13 mouse cellular contexts compared by ENCODE assay signal in the genomic region with DNA sequence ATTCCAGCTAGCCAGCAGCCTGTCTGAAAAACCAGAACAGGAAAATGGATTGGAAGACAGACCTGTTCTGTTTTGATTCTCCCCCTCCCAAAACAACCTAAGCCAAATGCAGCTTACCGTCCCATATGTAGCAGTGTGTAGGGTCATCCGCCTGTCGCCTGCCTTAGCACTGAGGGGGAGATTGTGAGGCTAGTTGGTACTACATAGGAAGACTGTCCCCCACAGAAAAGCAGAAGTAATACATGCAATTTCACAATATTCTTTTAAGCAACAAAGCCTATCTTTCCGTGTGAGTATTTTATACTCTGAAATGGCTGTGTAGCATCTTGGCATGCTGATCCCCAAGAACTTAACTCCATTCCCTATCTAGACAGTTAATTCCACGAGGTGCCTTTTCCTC. TPM values are rescaled to one million over a fixed set of nuclear protein-coding genes. Genes with fewer than 3 reads are reported as not detected.
DNase-seq lines count a peak whose midpoint lies in the region; ATAC-seq lines count a peak whose summit lies in the region.
"Had no signal": no experiment of that assay in that cellular context is flagged by ENCODE, and none has a peak within 500 bp of the region (broad histone marks: within the 10 kb centered on the region; RNA-seq: fewer than 3 reads in every experiment).

No protein-coding gene starts in this region.

- intact Hi-C loops in heart, postnatal 10 days (cut with DNase I) = no loop called here

- no peaks in the 10 kb centered on the region for H3K27me3 ChIP-seq in heart, embryonic 13.5 days (replicated peaks)
- H3K27me3 ChIP-seq in midbrain, embryonic 10.5 days (ENCODE audit: low read depth, poor library complexity, severe bottlenecking) = no peaks in the 10 kb centered on the region
- H3K27me3 ChIP-seq in midbrain, embryonic 14.5 days (ENCODE audit: control insufficient read depth, insufficient read depth, low read length) = no peaks in the 10 kb centered on the region
- H3K27me3 ChIP-seq: embryonic facial prominence, embryonic 12.5 days; hindbrain, embryonic 15.5 days had no signal

- no peak for ATAC-seq in heart, embryonic 13.5 days (ENCODE audit: extremely low read depth, insufficient number of reproducible peaks, low FRiP score, low TSS enrichment)
- ATAC-seq in midbrain, embryonic 14.5 days (ENCODE audit: low FRiP score, low TSS enrichment) = no peak
- ATAC-seq in monocyte, adult 5-6 weeks (replicated peaks; ENCODE audit: insufficient number of reproducible peaks, low FRiP score, low TSS enrichment, poor library complexity, severe bottlenecking) = peak; percentile 78
- ATAC-seq: forebrain, embryonic 16.5 days had no signal

- H3K4me1 ChIP-seq in heart, embryonic 13.5 days = peaks cover 72% of the 10 kb centered on the region
- H3K4me1 ChIP-seq in midbrain, embryonic 10.5 days = peaks cover 24% of the 10 kb centered on the region
- H3K4me1 ChIP-seq in midbrain, embryonic 14.5 days (ENCODE audit: control insufficient read depth, insufficient read depth, low read length) = no peaks in the 10 kb centered on the region
- H3K4me1 ChIP-seq in brown adipose tissue, adult 24 weeks (ENCODE audit: control insufficient read depth, insufficient read depth, insufficient read length, low read length) = peaks cover 10% of the 10 kb centered on the region

- peak overlapping the region; percentile 51 for H3K27ac ChIP-seq in heart, embryonic 13.5 days (replicated peaks)
- H3K27ac ChIP-seq in midbrain, embryonic 10.5 days (replicated peaks) = peak overlapping the region; percentile 49; the same call in 1 of the 2 replicates
- H3K27ac ChIP-seq in midbrain, embryonic 14.5 days (replicated peaks; ENCODE audit: low read depth, low read length) = no peak overlapping the region
- peak overlapping the region; percentile 37; the same call in 1 of the 2 replicates for H3K27ac ChIP-seq in brown adipose tissue, adult 24 weeks (replicated peaks; ENCODE audit: low read depth, low read length)
- H3K27ac ChIP-seq: embryonic facial prominence, embryonic 12.5 days; hindbrain, embryonic 15.5 days had no signal

- H3K4me3 ChIP-seq in heart, embryonic 13.5 days = no peak overlapping the region
- no peak overlapping the region for H3K4me3 ChIP-seq in midbrain, embryonic 10.5 days
- no peak overlapping the region for H3K4me3 ChIP-seq in midbrain, embryonic 14.5 days (replicated peaks; ENCODE audit: low read depth, low read length)
- no peak overlapping the region for H3K4me3 ChIP-seq in brown adipose tissue, adult 24 weeks (ENCODE audit: insufficient read depth, low read depth, low read length)
- H3K4me3 ChIP-seq: embryonic facial prominence, embryonic 12.5 days; hindbrain, embryonic 15.5 days had no signal

- H3K9me3 ChIP-seq in heart, embryonic 13.5 days = no peaks in the 10 kb centered on the region
- H3K9me3 ChIP-seq in midbrain, embryonic 10.5 days (replicated peaks) = no peaks in the 10 kb centered on the region
- H3K9me3 ChIP-seq in midbrain, embryonic 14.5 days (ENCODE audit: control insufficient read depth, low read length) = no peaks in the 10 kb centered on the region
- H3K9me3 ChIP-seq: embryonic facial prominence, embryonic 12.5 days; hindbrain, embryonic 15.5 days had no signal

- 58% methylated on average over 5 of the region's 5 CpGs for WGBS in heart, embryonic 13.5 days
- 87% methylated on average over 5 of the region's 5 CpGs for WGBS in midbrain, embryonic 10.5 days
- WGBS in midbrain, embryonic 14.5 days = 83% methylated on average over 5 of the region's 5 CpGs

- no peak for DNase-seq in heart, postnatal 10 days
- no peak for DNase-seq in midbrain, embryonic 10.5 days (ENCODE audit: low spot score)
- DNase-seq in midbrain, embryonic 14.5 days = no peak
- no peak for DNase-seq in right cerebral cortex, postnatal 4 days
- no peak for DNase-seq in lung, adult 18-20 months
- DNase-seq: kidney, postnatal 10 days; lung, postnatal 10 days had no signal

- H3K36me3 ChIP-seq in heart, embryonic 13.5 days = peaks cover 24% of the 10 kb centered on the region
- H3K36me3 ChIP-seq in midbrain, embryonic 10.5 days = peaks cover 24% of the 10 kb centered on the region
- H3K36me3 ChIP-seq in midbrain, embryonic 14.5 days (ENCODE audit: control insufficient read depth, insufficient read depth, low read length) = peaks cover 9% of the 10 kb centered on the region; the same call in 1 of the 2 replicates
- H3K36me3 ChIP-seq: embryonic facial prominence, embryonic 12.5 days; hindbrain, embryonic 15.5 days had no signal

- peak overlapping the region; percentile 62 for H3K9ac ChIP-seq in heart, embryonic 13.5 days
- H3K9ac ChIP-seq in midbrain, embryonic 14.5 days (replicated peaks; ENCODE audit: low read length) = no peak overlapping the region
- H3K9ac ChIP-seq: embryonic facial prominence, embryonic 12.5 days; hindbrain, embryonic 15.5 days had no signal

- no peak overlapping the region for H3K4me2 ChIP-seq in heart, embryonic 13.5 days
- no peak overlapping the region for H3K4me2 ChIP-seq in midbrain, embryonic 14.5 days (ENCODE audit: low read length)
- H3K4me2 ChIP-seq: embryonic facial prominence, embryonic 12.5 days; hindbrain, embryonic 15.5 days had no signal

RNA-seq across cellular contexts. Expression of a gene that starts 44.7 kb away (rescaled TPM):
- 233 and 270 TPM in 2 replicates for polyA plus RNA-seq in heart, embryonic 13.5 days (2015; fragmentation: Nextera tagmentation; extraction: Ambion mirVana)
- total RNA-seq in heart, postnatal 10 days (2021) = 100 to 1,000 TPM; 177 to 195 TPM
- 163 and 190 TPM in 2 replicates for polyA plus RNA-seq in midbrain, embryonic 10.5 days (2016; fragmentation: Nextera tagmentation; extraction: Ambion mirVana)
- polyA plus RNA-seq in midbrain, embryonic 14.5 days (2014; fragmentation: Nextera tagmentation; extraction: Ambion mirVana) = 115 and 128 TPM in 2 replicates
- 9.5 and 19.7 TPM in 2 replicates for polyA plus RNA-seq in brown adipose tissue, adult 24 weeks (2012; ENCODE audit: insufficient read depth, insufficient read length, missing spikeins)
- 35.5 to 40.2 TPM (median 39.7 TPM) in 3 replicates for total RNA-seq in monocyte, adult 5-6 weeks (2017)

RNA-seq across cellular contexts. Expression of a gene that starts 47.1 kb away (rescaled TPM):
- polyA plus RNA-seq in heart, embryonic 13.5 days (2015; fragmentation: Nextera tagmentation; extraction: Ambion mirVana) = 3.6 and 3.7 TPM in 2 replicates
- 1 to 10 TPM; 1.6 to 1.7 TPM for total RNA-seq in heart, postnatal 10 days (2021)
- 9.1 and 10.0 TPM in 2 replicates for polyA plus RNA-seq in midbrain, embryonic 10.5 days (2016; fragmentation: Nextera tagmentation; extraction: Ambion mirVana)
- polyA plus RNA-seq in midbrain, embryonic 14.5 days (2014; fragmentation: Nextera tagmentation; extraction: Ambion mirVana) = 2.8 and 3.4 TPM in 2 replicates
- polyA plus RNA-seq in brown adipose tissue, adult 24 weeks (2012; ENCODE audit: insufficient read depth, insufficient read length, missing spikeins) = 0.88 TPM in 1 of 2 replicates, not detected in the other
- total RNA-seq in monocyte, adult 5-6 weeks (2017) = 2.3 to 4.2 TPM (median 3.8 TPM) in 3 replicates

RNA-seq across cellular contexts. Expression of a gene that starts 58.0 kb away (rescaled TPM):
- 50.1 and 51.8 TPM in 2 replicates for polyA plus RNA-seq in heart, embryonic 13.5 days (2015; fragmentation: Nextera tagmentation; extraction: Ambion mirVana)
- total RNA-seq in heart, postnatal 10 days (2021) = 100 to 1,000 TPM; 327 to 358 TPM
- 24.7 and 28.7 TPM in 2 replicates for polyA plus RNA-seq in midbrain, embryonic 10.5 days (2016; fragmentation: Nextera tagmentation; extraction: Ambion mirVana)
- polyA plus RNA-seq in midbrain, embryonic 14.5 days (2014; fragmentation: Nextera tagmentation; extraction: Ambion mirVana) = 30.9 and 39.3 TPM in 2 replicates
- polyA plus RNA-seq in brown adipose tissue, adult 24 weeks (2012; ENCODE audit: insufficient read depth, insufficient read length, missing spikeins) = 113 and 134 TPM in 2 replicates
- 811 to 879 TPM (median 868 TPM) in 3 replicates for total RNA-seq in monocyte, adult 5-6 weeks (2017)
